Mouse (Mus musculus) embryonic facial prominence, embryonic 13.5 days (tissue): Measurements from ENCODE around the gene Agfg2. TPM values are rescaled to one million over a fixed set of nuclear protein-coding genes. Genes with fewer than 3 reads are reported as not detected.
"Not testable (repeated sequence)": the region's sequence is repeated elsewhere in the genome, so short reads cannot be mapped to it uniquely, and the experiment has no call there.

Source experiments
- ATAC-seq: fragments of 200-750 bp; cut with Nextera tagmentation; 2 replicates; pipeline ENCODE4 v1.8.0; 2017; ENCODE audit warnings: low read depth; ENCODE audit not compliant: insufficient number of reproducible peaks, insufficient read depth, low FRiP score, low TSS enrichment
- H3K27ac ChIP-seq: fragments of 300-500 bp; sonication (generic); 2 replicates; pipeline ENCODE4 v1.5.1; 2015; ENCODE audit warnings: moderate library complexity, mild to moderate bottlenecking, inconsistent platforms
- H3K27me3 ChIP-seq: fragments of 300-500 bp; sonication (generic); 2 replicates; pipeline ENCODE4 v1.6.1; 2015; ENCODE audit warnings: mild to moderate bottlenecking, inconsistent platforms
- H3K36me3 ChIP-seq: fragments of 300-500 bp; sonication (generic); 2 replicates; pipeline ENCODE4 v1.6.1; 2015; ENCODE audit warnings: mild to moderate bottlenecking, inconsistent platforms
- H3K4me1 ChIP-seq: fragments of 300-500 bp; sonication (generic); 2 replicates; pipeline ENCODE4 v1.6.1; 2015; ENCODE audit warnings: inconsistent platforms
- H3K4me2 ChIP-seq: fragments of 300-500 bp; sonication (generic); 2 replicates; pipeline ENCODE4 v1.6.1; 2015; ENCODE audit warnings: moderate library complexity, mild to moderate bottlenecking, inconsistent platforms
- H3K4me3 ChIP-seq: fragments of 300-500 bp; sonication (generic); 2 replicates; pipeline ENCODE4 v1.5.1; 2015; ENCODE audit warnings: mild to moderate bottlenecking, inconsistent platforms
- H3K9ac ChIP-seq: fragments of 300-500 bp; sonication (generic); 2 replicates; pipeline ENCODE4 v1.6.1; 2015; ENCODE audit warnings: mild to moderate bottlenecking, inconsistent platforms
- H3K9me3 ChIP-seq: fragments of 300-500 bp; sonication (generic); 2 replicates; pipeline ENCODE4 v1.6.1; 2016; ENCODE audit warnings: inconsistent platforms
- WGBS: fragments of 180-500 bp; shearing (Covaris S2); methylation state at CpG from one replicate; pipeline ENCODE4 v1.1.7; 2015; ENCODE audit warnings: mixed read lengths; 5-methylcytosine and 5-hydroxymethylcytosine counted together
- polyA plus RNA-seq: library from polyadenylated mRNA; unstranded; fragments of >200 nt; fragmentation: Nextera tagmentation; extraction: Ambion mirVana; gene quantifications from 2 replicates; pipeline ENCODE4 v1.2.1, GENCODE M21; 2015

The Agfg2 gene
- polyA plus RNA-seq, 1 experiment from 2014 or later, result 19.2 TPM

DNA sequence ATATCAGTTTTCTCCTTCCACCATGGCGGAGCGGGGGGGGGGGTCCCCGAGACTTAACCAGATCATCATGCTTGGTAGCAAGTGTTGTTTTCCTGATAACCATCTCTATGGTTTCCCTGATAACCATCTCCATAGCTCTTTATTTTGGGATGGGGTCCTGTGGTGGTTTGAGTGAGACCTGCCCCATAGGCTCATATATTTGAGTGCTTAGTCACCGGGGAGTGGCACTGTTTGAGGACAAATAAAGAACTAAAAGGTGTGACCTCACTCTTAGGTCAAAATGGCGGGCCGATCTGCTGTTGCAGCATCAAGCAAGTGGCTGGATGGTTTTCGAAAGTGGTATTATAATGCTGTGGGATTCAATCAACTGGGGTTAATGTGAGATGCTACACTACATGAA, 69.2 kb downstream of the Agfg2 start:
- Histone ChIP-seq H3K27me3 (no peaks in the 10 kb centered on the region), H3K9ac (no peak overlapping the region), H3K9me3 (no peaks in the 10 kb centered on the region), H3K4me2 (no peak overlapping the region), H3K4me1 (peaks cover 35% of the 10 kb centered on the region), H3K4me3 (no peak overlapping the region), H3K36me3 (no peaks in the 10 kb centered on the region), H3K27ac (no peak overlapping the region)
- no peak for ATAC-seq
- 85% methylated on average over 7 of the region's 7 CpGs for WGBS

DNA sequence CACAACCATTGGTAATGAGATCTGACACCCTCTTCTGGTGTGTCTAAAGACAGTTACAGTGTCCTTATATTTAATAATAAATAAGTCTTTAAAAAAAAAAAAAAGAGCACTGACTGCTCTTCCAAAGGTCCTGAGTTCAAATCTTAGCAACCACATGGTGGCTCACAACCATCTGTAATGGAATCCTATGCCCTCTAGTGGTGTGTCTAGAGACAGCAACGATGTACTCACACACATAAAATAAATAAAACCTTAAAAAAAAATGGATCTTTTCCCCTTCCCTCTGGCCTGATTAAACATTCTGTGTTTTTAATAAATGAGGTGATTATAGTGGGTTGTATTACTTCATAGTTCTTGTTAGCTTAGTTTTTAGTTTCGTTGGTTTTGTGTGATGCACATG, 69.6 kb downstream of the Agfg2 start:
- not testable (repeated sequence) for H3K4me2 ChIP-seq, ATAC-seq, H3K9me3 ChIP-seq, H3K27ac ChIP-seq, H3K4me3 ChIP-seq, H3K9ac ChIP-seq, H3K27me3 ChIP-seq, H3K36me3 ChIP-seq
- WGBS, result 85% methylated on average over 2 of the region's 2 CpGs
- peaks cover 39% of the 10 kb centered on the region for H3K4me1 ChIP-seq

DNA sequence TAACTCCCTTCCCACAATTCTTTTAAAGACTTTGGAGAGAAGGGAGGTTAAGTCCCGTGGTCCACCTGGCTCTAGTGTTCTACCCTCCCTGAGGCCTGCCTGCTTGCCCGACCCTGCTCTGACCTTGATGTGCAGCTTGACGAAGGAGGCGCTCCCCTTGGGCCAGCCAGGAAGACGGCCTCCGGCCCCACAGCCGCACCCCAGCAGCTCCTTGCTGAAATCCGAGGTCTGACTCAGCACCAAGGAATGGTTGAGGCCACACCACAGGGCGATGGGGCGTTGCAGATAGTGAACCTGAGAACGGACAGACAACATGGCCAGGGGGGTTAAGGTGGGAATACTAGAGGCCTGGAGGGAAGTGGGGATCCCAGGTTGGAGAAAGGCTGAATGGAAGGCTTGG, 71.0 kb downstream of the Agfg2 start, which contains the start of gene Pcolce:
Gene Pcolce, minus strand, starts transcription at position 235 of the 400 bp plus-strand sequence.
- peak within 1 kb of the TSS; percentile 21 for H3K9ac ChIP-seq
- no peak within 1 kb of the TSS for H3K4me3 ChIP-seq
- H3K27me3 ChIP-seq, result no peaks in the 10 kb centered on the region
- H3K4me1 ChIP-seq, result peaks cover 53% of the 10 kb centered on the region
- 42% methylated on average over 11 of the region's 11 CpGs for WGBS
- peak within 1 kb of the TSS; percentile 99; the same call in 1 of the 2 replicates for H3K27ac ChIP-seq
- H3K4me2 ChIP-seq, result no peak within 1 kb of the TSS
- no peaks in the 10 kb centered on the region for H3K36me3 ChIP-seq
- no peak for ATAC-seq
- H3K9me3 ChIP-seq, result no peaks in the 10 kb centered on the region

DNA sequence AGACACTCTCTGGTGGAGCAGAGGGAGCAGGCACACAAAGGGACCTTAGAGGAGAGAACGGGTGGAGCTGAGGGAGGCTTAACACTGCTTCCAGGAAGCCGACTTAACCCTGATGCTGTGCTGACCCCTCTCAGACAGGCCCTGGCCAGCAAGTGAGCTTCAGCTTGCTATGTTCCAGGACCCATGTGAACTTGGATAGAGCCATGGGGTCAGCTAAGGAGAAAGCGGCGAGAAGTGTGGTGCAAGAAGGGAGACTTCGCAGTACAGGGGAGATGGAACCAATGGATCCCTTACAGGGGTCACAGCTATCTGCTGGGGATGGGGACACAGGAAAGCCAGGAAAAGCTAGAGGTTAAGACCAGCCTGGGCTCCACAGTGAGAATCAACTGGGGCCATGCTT, 71.5 kb downstream of the Agfg2 start:
- Histone ChIP-seq H3K36me3 (no peaks in the 10 kb centered on the region), H3K4me3 (no peak overlapping the region), H3K9me3 (no peaks in the 10 kb centered on the region), H3K9ac (peak overlapping the region; percentile 21; the same call in 1 of the 2 replicates), H3K4me1 (peaks cover 57% of the 10 kb centered on the region), H3K27me3 (no peaks in the 10 kb centered on the region), H3K27ac (peak overlapping the region; percentile 99; the same call in 1 of the 2 replicates), H3K4me2 (no peak overlapping the region)
- no peak for ATAC-seq
- 64% methylated on average over 5 of the region's 5 CpGs for WGBS

DNA sequence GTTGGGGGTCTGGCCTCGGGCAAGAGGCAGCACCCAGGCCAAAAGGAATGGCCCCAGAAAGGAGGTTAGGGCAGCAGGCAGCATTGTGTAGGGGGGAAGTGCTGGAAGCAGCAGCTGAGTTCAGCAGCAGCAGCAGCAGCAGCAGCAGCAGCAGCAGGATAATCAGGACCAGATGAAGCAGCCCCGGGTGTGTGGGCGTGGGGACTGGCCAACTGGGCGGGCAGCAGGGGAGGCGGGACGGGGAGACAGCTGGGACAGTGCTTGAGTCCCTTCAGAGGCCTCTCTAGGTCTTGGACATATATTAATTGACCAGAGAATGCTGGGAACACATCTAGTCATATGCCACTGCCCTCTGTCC, 73.3 kb downstream of the Agfg2 start:
- peak overlapping the region; percentile 43 for H3K4me3 ChIP-seq
- peak overlapping the region; percentile 68 for H3K9ac ChIP-seq
- H3K4me2 ChIP-seq, result peak overlapping the region; percentile 72
- ATAC-seq, result peak; percentile 53
- peaks cover 64% of the 10 kb centered on the region for H3K4me1 ChIP-seq
- no peaks in the 10 kb centered on the region for H3K27me3 ChIP-seq
- 0% methylated on average over 6 of the region's 6 CpGs for WGBS
- no peaks in the 10 kb centered on the region for H3K9me3 ChIP-seq
- peak overlapping the region; percentile 99 for H3K27ac ChIP-seq
- peaks cover 18% of the 10 kb centered on the region for H3K36me3 ChIP-seq

DNA sequence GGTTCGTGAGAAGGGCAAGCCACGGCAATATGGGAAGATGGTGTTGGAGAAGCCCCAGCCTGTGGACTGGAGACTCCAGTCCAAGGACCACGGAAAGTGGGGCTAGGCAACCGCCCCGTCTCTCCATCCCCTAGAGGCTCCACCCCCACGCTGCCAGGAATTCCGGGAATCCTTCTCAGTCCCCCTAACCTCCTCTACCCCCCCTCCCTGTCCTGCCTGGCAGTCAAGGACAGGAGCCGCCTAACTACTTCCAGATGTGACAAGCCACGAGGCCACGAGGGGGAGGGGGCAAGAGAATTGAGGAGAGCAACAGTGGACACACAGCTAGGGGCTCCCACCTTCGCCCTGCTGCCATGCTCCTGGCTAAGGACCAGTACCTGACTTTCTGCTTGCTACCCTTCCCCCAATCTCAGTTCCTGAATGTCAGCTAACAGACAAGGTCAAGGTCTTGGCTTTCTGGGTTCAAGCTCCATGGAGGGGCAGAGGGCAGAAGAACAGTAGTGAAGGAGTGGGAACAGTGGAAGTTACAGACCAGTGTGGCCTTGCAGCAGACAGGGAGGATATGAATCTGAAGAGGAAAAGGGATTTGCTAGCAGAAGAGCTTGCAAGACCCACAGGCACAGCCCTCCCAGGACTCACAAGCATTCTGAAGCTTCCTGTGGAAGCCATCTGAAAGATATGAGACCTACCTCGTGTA, 73.8 kb downstream of the Agfg2 start:
- H3K27ac ChIP-seq, result peak overlapping the region; percentile 99
- no peaks in the 10 kb centered on the region for H3K27me3 ChIP-seq
- peak overlapping the region; percentile 68 for H3K9ac ChIP-seq
- H3K36me3 ChIP-seq, result peaks cover 24% of the 10 kb centered on the region
- H3K9me3 ChIP-seq, result no peaks in the 10 kb centered on the region
- peaks cover 64% of the 10 kb centered on the region for H3K4me1 ChIP-seq
- H3K4me2 ChIP-seq, result peak overlapping the region; percentile 72
- H3K4me3 ChIP-seq, result peak overlapping the region; percentile 43
- WGBS, result 3% methylated on average over 12 of the region's 12 CpGs
- peak; percentile 56; the same call in 1 of the 2 replicates for ATAC-seq

DNA sequence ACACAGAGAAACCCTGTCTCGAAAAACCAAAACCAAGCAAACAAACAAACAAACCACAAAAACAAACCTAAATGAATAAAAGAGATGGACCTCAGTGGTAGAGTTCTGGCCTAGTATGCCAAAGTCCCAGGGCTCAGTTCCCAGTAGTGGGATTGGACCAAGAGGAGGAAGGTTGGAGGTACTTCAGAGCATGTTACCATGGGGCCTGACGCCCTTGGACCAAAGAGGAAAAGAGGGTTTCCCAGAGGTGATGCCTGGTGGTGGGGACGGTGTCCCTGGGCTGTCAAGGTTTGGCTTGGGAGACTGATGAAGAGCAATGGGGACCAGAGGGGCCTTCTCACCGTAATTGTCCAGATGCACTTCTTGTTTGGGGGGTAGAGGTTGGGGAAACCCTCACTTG, 74.5 kb downstream of the Agfg2 start:
- WGBS, result 39% methylated on average over 4 of the region's 4 CpGs
- peak overlapping the region; percentile 72 for H3K4me2 ChIP-seq
- H3K9ac ChIP-seq, result peak overlapping the region; percentile 68
- peak overlapping the region; percentile 99 for H3K27ac ChIP-seq
- ATAC-seq, result no peak
- no peaks in the 10 kb centered on the region for H3K27me3 ChIP-seq
- H3K9me3 ChIP-seq, result no peaks in the 10 kb centered on the region
- H3K4me1 ChIP-seq, result peaks cover 64% of the 10 kb centered on the region
- peak overlapping the region; percentile 43 for H3K4me3 ChIP-seq
- peaks cover 30% of the 10 kb centered on the region for H3K36me3 ChIP-seq

DNA sequence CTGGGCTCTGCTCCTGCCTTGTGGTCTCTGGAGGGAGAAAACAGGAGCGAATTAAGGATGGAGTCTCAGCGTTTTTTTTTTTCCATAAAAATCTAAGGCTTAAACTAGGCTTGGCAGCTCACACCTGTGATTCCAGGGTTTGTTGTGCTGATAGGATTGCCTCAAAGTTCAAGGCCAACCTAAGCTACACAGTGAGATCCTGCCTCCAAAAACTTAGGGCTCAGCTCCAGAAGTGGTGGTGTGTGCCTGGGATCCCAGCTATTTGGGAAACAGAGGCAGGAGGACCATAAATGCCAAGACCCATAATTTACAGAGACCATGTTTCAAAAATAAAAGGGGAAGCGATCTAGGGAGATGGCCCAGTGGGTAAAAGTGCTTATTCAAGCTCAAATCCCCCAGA, 75.2 kb downstream of the Agfg2 start:
- peak overlapping the region; percentile 70; the same call in 1 of the 2 replicates for H3K9ac ChIP-seq
- no peak for ATAC-seq
- H3K27me3 ChIP-seq, result no peaks in the 10 kb centered on the region
- 45% methylated on average over 3 of the region's 3 CpGs for WGBS
- H3K27ac ChIP-seq, result peak overlapping the region; percentile 99
- peak overlapping the region; percentile 72 for H3K4me2 ChIP-seq
- H3K36me3 ChIP-seq, result peaks cover 34% of the 10 kb centered on the region
- peaks cover 64% of the 10 kb centered on the region for H3K4me1 ChIP-seq
- peak overlapping the region; percentile 43 for H3K4me3 ChIP-seq
- H3K9me3 ChIP-seq, result no peaks in the 10 kb centered on the region

DNA sequence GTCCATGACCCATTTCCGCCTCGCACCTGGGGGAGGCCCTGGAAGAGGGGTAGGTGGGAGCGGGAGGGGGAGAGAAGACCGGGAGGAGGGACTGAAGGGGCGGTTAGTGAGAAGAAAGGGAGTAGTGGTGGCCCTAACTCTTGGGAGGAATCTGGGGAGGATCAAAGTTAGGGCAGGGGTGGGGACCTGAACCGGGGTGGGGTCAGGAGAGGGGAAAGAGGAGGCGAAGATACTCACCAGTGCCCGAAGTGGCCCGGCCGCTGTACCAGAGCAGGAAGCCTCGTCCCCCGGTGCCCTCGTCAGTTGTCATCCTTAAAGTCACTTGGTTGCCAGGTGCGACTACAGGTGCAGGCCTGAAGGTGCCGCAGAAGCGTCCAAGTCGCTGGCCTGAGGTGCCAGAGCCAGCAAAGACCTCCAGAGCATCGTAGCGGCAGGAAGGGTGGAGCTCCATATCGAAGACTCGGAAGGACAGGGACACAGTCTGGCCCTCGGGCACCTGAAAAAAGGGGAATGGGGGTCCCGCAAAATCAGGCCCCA, 75.8 kb downstream of the Agfg2 start:
- Histone ChIP-seq H3K9me3 (no peaks in the 10 kb centered on the region), H3K4me3 (peak overlapping the region; percentile 43), H3K9ac (peak overlapping the region; percentile 70), H3K4me1 (peaks cover 68% of the 10 kb centered on the region), H3K4me2 (peak overlapping the region; percentile 72), H3K27ac (peak overlapping the region; percentile 99), H3K27me3 (no peaks in the 10 kb centered on the region), H3K36me3 (peaks cover 40% of the 10 kb centered on the region)
- 14% methylated on average over 23 of the region's 23 CpGs for WGBS
- no peak for ATAC-seq

DNA sequence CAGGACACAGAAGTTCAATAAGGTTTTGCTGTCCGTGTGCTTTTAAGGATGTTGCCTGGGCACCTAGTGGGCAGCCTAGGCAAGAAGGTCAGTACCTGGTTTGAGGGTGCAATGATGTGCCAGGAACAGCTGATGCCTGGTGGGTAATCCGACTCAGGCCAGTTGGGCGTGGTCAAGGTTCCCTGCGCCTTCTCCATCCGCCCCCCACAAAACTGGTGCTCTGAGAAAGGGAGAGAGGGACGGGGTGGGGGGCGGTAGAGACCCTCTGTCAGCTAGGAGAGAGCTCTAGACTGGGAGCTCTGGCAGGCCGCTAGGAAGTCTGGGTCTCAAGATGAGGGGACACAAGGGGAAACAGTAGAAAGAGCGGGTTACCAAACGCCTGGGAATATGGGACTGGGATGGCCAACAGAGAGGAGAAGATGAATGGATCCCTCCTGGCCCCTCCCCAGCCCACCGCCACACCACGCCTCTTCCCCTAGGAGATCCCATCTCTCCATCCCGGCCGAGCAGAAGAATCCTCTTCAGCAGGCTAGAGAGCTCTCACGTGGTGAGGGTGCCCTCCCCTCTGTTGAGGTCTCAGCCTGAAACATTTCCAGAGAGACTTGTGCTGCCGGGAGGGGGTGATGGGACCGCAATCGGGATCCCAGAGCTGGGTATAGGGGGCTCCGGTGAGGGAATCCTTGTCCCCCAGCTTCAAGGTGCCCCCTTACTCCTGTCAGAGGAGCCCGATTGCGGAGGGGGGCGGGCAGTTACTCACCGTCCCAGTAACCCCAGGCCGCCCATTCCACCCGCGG, 76.5 kb downstream of the Agfg2 start:
- Histone ChIP-seq H3K36me3 (peaks cover 40% of the 10 kb centered on the region), H3K4me2 (peak overlapping the region; percentile 72), H3K27ac (peak overlapping the region; percentile 13; the same call in 1 of the 2 replicates), H3K4me3 (peak overlapping the region; percentile 43), H3K9ac (peak overlapping the region; percentile 70), H3K9me3 (no peaks in the 10 kb centered on the region), H3K4me1 (peaks cover 66% of the 10 kb centered on the region), H3K27me3 (no peaks in the 10 kb centered on the region)
- no peak for ATAC-seq
- 17% methylated on average over 26 of the region's 26 CpGs for WGBS

DNA sequence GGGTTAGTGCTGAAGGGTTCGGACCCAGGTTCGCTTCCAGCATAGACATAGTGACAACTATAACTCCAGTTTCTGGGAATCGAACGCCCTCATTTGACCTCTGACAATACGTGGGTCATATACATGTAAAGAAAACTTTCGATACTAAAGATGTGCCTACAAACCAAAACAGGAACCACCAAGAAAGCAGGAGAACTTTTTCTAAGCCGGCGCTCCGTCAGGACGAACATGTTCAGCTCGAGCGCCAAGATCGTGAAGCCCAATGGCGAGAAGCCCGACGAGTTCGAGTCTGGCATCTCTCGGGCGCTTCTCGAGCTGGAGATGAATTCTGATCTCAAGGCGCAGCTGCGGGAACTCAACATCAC, 83.2 kb downstream of the Agfg2 start:
- under 1% methylated on average over 22 of the region's 22 CpGs for WGBS
- no peaks in the 10 kb centered on the region for H3K27me3 ChIP-seq
- peaks cover 33% of the 10 kb centered on the region for H3K4me1 ChIP-seq
- no peaks in the 10 kb centered on the region for H3K9me3 ChIP-seq
- H3K36me3 ChIP-seq, result peaks cover 40% of the 10 kb centered on the region
- peak overlapping the region; percentile 86; the same call in 1 of the 2 replicates for H3K27ac ChIP-seq
- H3K4me3 ChIP-seq, result peak overlapping the region; percentile 75
- H3K4me2 ChIP-seq, result peak overlapping the region; percentile 97
- no peak for ATAC-seq
- peak overlapping the region; percentile 69 for H3K9ac ChIP-seq
